Comparison of ENCODE assay signal across 15 mouse cellular contexts in genomic region chr13:77003684-77004083, GRCm38 (mm10).
"Had no signal": no experiment of that assay in that cellular context is flagged by ENCODE, and none has a peak within 500 bp of the region (broad histone marks: within the 10 kb centered on the region; RNA-seq: fewer than 3 reads in every experiment).

No protein-coding gene starts in this region.

- H3K27ac ChIP-seq: layer of hippocampus, adult 2 months; liver, embryonic 12.5 days; midbrain, embryonic 15.5 days; neural tube, embryonic 12.5 days had no signal

- H3K9ac ChIP-seq: liver, embryonic 12.5 days; lung, embryonic 14.5 days; midbrain, embryonic 15.5 days; neural tube, embryonic 12.5 days had no signal

- ATAC-seq: liver, embryonic 12.5 days; midbrain, embryonic 15.5 days had no signal

- H3K27me3 ChIP-seq: liver, embryonic 12.5 days; midbrain, embryonic 15.5 days; neural tube, embryonic 12.5 days had no signal

- H3K4me1 ChIP-seq: liver, embryonic 12.5 days; midbrain, embryonic 15.5 days; neural tube, embryonic 12.5 days had no signal

- H3K9me3 ChIP-seq: liver, embryonic 12.5 days; midbrain, embryonic 15.5 days; neural tube, embryonic 12.5 days had no signal

- H3K4me3 ChIP-seq: layer of hippocampus, adult 2 months; liver, embryonic 12.5 days; midbrain, embryonic 15.5 days; neural tube, embryonic 12.5 days had no signal

- H3K4me2 ChIP-seq: liver, embryonic 12.5 days; lung, embryonic 14.5 days; midbrain, embryonic 11.5 days; midbrain, embryonic 15.5 days; neural tube, embryonic 12.5 days had no signal

- H3K36me3 ChIP-seq: liver, embryonic 12.5 days; midbrain, embryonic 15.5 days; neural tube, embryonic 12.5 days had no signal

- DNase-seq: kidney, adult 18-20 months; kidney, postnatal 10 days; kidney, postnatal 4 days; lung, embryonic 14.5 days; lung, postnatal 10 days; lung, postnatal 4 days; retina, postnatal 1 day; right cerebral cortex, postnatal 4 days; thymus, adult 2 months; thymus, postnatal 25 days had no signal
